Mouse (Mus musculus) lung, embryonic 15.5 days (tissue): ENCODE measurements at regions not wholly inside any gene's neighbourhood (a gene's known extent, or its start where the extent isn't known, plus 50 kb on each side); places are given as distances from the start of the nearest gene placed in this dataset.
A peak's percentile ranks its signal among the peaks of the same experiment; 100 is the strongest.

Experiments used
- ATAC-seq: fragments of 200-750 bp; cut with Nextera tagmentation; 2 replicates; pipeline ENCODE4 v1.8.0; 2017; ENCODE audit warnings: moderate number of reproducible peaks, borderline replicate concordance; ENCODE audit not compliant: low FRiP score, low TSS enrichment; ENCODE audit errors: extremely low read depth
- H3K27ac ChIP-seq: fragments of 300-500 bp; sonication (generic); 2 replicates; pipeline ENCODE4 v1.5.1; 2015; ENCODE audit warnings: moderate library complexity, mild to moderate bottlenecking, inconsistent platforms
- H3K27me3 ChIP-seq: fragments of 300-500 bp; sonication (generic); 2 replicates; pipeline ENCODE4 v1.6.1; 2015; ENCODE audit warnings: inconsistent platforms
- H3K36me3 ChIP-seq: fragments of 300-500 bp; sonication (generic); 2 replicates; pipeline ENCODE4 v1.6.1; 2015; ENCODE audit warnings: inconsistent platforms
- H3K4me1 ChIP-seq: fragments of 300-500 bp; sonication (generic); 2 replicates; pipeline ENCODE4 v1.6.1; 2015; ENCODE audit warnings: inconsistent platforms
- H3K4me2 ChIP-seq: fragments of 300-500 bp; sonication (generic); 2 replicates; pipeline ENCODE4 v1.6.1; 2015; ENCODE audit warnings: inconsistent platforms, mild to moderate bottlenecking, moderate library complexity
- H3K4me3 ChIP-seq: fragments of 300-500 bp; sonication (generic); 2 replicates; pipeline ENCODE4 v1.5.1; 2015; ENCODE audit warnings: mild to moderate bottlenecking, inconsistent platforms
- H3K9ac ChIP-seq: fragments of 300-500 bp; sonication (generic); 2 replicates; pipeline ENCODE4 v1.6.1; 2015; ENCODE audit warnings: inconsistent platforms
- H3K9me3 ChIP-seq: fragments of 300-500 bp; sonication (generic); 2 replicates; pipeline ENCODE4 v1.6.1; 2016; ENCODE audit warnings: inconsistent platforms
- whole genome bisulfite sequencing: fragments of 180-500 bp; shearing (Covaris S2); methylation state at CpG from one replicate; pipeline ENCODE4 v1.1.7; 2015; 5-methylcytosine and 5-hydroxymethylcytosine counted together

DNA sequence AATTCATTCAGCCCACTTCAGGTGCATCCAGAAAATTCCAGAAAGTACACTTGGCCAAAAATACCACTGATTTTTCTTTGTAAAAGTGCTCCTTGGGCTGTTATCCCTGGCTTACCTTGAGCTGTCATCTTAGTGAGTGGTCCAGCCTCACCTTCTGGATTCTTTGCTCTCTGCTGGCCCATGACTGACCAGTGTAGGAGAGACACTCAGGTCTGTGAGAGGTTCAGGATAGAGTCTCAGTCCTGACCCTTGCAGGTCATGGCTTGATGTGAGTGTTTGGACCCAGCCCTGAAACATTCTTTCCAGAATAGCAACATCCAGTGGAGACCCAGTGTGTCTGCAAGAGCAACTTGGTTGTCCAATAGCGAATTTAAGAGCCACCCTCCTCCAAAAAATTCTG is 182.0 kb downstream of the Irx2 start:
- no peaks in the 10 kb centered on the region for H3K9me3 ChIP-seq

GRCm38 (mm10) chr13:72814616-72815015 is 186.0 kb downstream of the Irx2 start:
- no peak overlapping the region for H3K9ac ChIP-seq
- WGBS = 57% methylated on average over 7 of the region's 7 CpGs

More for the DNA sequence above, 182.0 kb downstream of the Irx2 start:
- Histone ChIP-seq H3K27ac (no peak overlapping the region), H3K9ac (no peak overlapping the region), H3K36me3 (no peaks in the 10 kb centered on the region), H3K4me2 (no peak overlapping the region), H3K4me3 (no peak overlapping the region), H3K4me1 (no peaks in the 10 kb centered on the region), H3K27me3 (peaks cover 5% of the 10 kb centered on the region; the same call in 1 of the 2 replicates)
- ATAC-seq = no peak
- 67% methylated on average over 1 of the region's 1 CpGs for WGBS

DNA sequence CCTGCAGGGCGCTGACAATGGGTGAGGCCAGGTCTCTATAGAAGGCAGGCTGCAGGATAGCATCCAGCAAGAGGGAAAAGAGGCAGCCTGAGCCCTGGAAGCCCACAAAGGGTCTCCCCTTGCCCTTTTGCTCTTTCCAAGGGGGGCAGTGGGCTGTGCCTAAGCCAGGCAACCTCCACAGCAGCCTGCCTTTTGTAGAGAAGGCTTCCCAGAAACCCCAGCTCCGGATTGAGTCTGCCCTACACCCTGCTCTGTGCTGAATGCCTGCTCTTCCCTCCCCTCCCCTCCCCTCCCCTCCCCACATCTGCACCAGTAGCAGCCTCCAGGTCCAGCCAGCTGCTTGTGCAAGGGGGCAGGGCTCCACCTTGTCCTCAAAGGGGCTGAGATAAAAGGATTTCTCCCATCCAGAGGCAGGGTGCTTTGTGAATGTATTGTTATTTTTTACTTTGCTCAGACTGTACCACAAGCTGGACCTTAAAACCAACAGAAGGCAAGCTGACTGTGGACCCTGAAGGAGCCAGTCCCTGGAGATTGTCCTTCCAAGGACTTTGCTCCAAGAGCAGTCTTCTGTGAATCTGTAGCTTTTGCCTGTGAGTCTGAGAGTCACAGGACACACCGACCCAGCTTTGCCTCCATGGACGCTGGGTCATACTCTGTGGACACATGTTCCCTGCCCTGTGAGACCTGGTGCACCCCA is 186.8 kb downstream of the Irx2 start:
- H3K27me3 ChIP-seq = peaks cover 28% of the 10 kb centered on the region
- WGBS = 8% methylated on average over 4 of the region's 4 CpGs
- no peak for ATAC-seq
- no peak overlapping the region for H3K4me3 ChIP-seq
- H3K27ac ChIP-seq = no peak overlapping the region
- no peak overlapping the region for H3K4me2 ChIP-seq
- H3K9ac ChIP-seq = no peak overlapping the region
- no peaks in the 10 kb centered on the region for H3K4me1 ChIP-seq
- H3K36me3 ChIP-seq = no peaks in the 10 kb centered on the region
- no peaks in the 10 kb centered on the region for H3K9me3 ChIP-seq

More at GRCm38 (mm10) chr13:72814616-72815015, 186.0 kb downstream of the Irx2 start:
- H3K4me2 ChIP-seq = no peak overlapping the region
- ATAC-seq = no peak
- H3K4me3 ChIP-seq = no peak overlapping the region
- H3K36me3 ChIP-seq = no peaks in the 10 kb centered on the region
- H3K27ac ChIP-seq = no peak overlapping the region
- peaks cover 28% of the 10 kb centered on the region for H3K27me3 ChIP-seq
- H3K9me3 ChIP-seq = no peaks in the 10 kb centered on the region
- H3K4me1 ChIP-seq = no peaks in the 10 kb centered on the region

GRCm38 (mm10) chr13:72815933-72816553 is 187.4 kb downstream of the Irx2 start:
- no peak for ATAC-seq
- H3K9me3 ChIP-seq = no peaks in the 10 kb centered on the region
- H3K27me3 ChIP-seq = peaks cover 28% of the 10 kb centered on the region
- H3K27ac ChIP-seq = no peak overlapping the region
- H3K9ac ChIP-seq = no peak overlapping the region
- no peaks in the 10 kb centered on the region for H3K4me1 ChIP-seq
- WGBS = 10% methylated on average over 18 of the region's 18 CpGs
- H3K4me2 ChIP-seq = no peak overlapping the region
- H3K4me3 ChIP-seq = no peak overlapping the region
- no peaks in the 10 kb centered on the region for H3K36me3 ChIP-seq

DNA sequence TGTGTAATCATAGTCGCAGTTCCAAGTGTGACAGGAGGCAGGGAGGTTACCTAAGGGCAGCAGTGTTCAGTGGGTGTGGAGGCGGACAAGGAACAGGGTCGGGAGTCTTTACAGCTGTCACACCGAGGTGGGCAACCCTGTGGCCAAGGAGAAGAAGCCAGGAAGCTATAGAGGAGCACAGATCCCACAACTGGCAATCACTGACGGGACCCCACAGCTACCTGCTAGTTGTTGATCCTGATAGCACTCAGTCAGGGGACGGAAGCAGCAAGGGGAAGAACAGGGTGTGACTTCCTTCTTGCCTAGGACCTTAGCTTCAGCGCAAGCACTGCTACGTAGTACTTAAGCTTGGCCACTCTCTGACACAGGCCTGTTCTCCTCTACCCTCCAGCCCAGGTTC is 188.2 kb downstream of the Irx2 start:
- no peak overlapping the region for H3K27ac ChIP-seq
- no peaks in the 10 kb centered on the region for H3K4me1 ChIP-seq
- no peak overlapping the region for H3K4me3 ChIP-seq
- H3K36me3 ChIP-seq = no peaks in the 10 kb centered on the region
- H3K27me3 ChIP-seq = peaks cover 28% of the 10 kb centered on the region
- H3K4me2 ChIP-seq = no peak overlapping the region
- no peaks in the 10 kb centered on the region for H3K9me3 ChIP-seq
- no peak for ATAC-seq
- H3K9ac ChIP-seq = no peak overlapping the region
- 7% methylated on average over 8 of the region's 8 CpGs for WGBS

GRCm38 (mm10) chr13:72817521-72817920 is 188.9 kb downstream of the Irx2 start:
- H3K36me3 ChIP-seq = no peaks in the 10 kb centered on the region
- H3K27me3 ChIP-seq = peaks cover 28% of the 10 kb centered on the region
- H3K4me1 ChIP-seq = no peaks in the 10 kb centered on the region
- no peaks in the 10 kb centered on the region for H3K9me3 ChIP-seq
- WGBS = 10% methylated on average over 2 of the region's 2 CpGs
- H3K9ac ChIP-seq = no peak overlapping the region
- no peak for ATAC-seq
- H3K27ac ChIP-seq = no peak overlapping the region
- no peak overlapping the region for H3K4me3 ChIP-seq
- H3K4me2 ChIP-seq = no peak overlapping the region

- no peak overlapping the region for H3K9ac ChIP-seq
- no peaks in the 10 kb centered on the region for H3K9me3 ChIP-seq
- H3K4me1 ChIP-seq = no peaks in the 10 kb centered on the region
- peaks cover 28% of the 10 kb centered on the region for H3K27me3 ChIP-seq
- H3K36me3 ChIP-seq = no peaks in the 10 kb centered on the region
- H3K4me3 ChIP-seq = no peak overlapping the region
- WGBS = 10% methylated on average over 6 of the region's 6 CpGs
- no peak overlapping the region for H3K27ac ChIP-seq
- no peak overlapping the region for H3K4me2 ChIP-seq
- ATAC-seq = no peak
Observed at GRCm38 (mm10) chr13:72817930-72818329, 189.3 kb downstream of the Irx2 start.

GRCm38 (mm10) chr13:72826613-72827012 is 198.0 kb downstream of the Irx2 start:
- H3K27me3 ChIP-seq = no peaks in the 10 kb centered on the region
- H3K4me2 ChIP-seq = no peak overlapping the region
- no peak overlapping the region for H3K27ac ChIP-seq
- no peaks in the 10 kb centered on the region for H3K9me3 ChIP-seq
- H3K36me3 ChIP-seq = no peaks in the 10 kb centered on the region
- H3K9ac ChIP-seq = no peak overlapping the region
- no peak for ATAC-seq
- 38% methylated on average over 3 of the region's 3 CpGs for WGBS
- H3K4me1 ChIP-seq = no peaks in the 10 kb centered on the region
- H3K4me3 ChIP-seq = no peak overlapping the region

GRCm38 (mm10) chr13:72829331-72829730 is 200.7 kb downstream of the Irx2 start:
- WGBS = 50% methylated on average over 3 of the region's 3 CpGs
- H3K27ac ChIP-seq = no peak overlapping the region

DNA sequence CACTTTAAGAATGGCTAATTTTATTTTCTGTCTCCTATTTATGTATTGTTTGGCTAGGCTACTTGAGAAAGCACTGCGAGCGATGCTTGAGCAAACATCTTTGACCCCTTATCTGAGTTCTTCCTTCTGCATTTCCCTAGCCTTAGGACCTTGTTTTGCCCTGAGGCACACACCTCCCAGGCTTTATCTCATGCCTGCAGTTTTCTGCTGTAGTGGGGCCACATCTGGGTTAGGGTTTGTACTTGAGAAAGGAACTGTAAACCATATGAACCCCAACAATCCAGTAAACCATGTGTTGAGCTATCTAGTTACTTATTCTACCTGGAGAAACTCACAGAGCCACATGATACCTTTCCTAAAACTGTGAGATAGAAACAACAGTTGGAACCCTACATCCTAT is 204.7 kb downstream of the Irx2 start:
- no peak overlapping the region for H3K27ac ChIP-seq
- WGBS = 63% methylated on average over 2 of the region's 2 CpGs
- H3K36me3 ChIP-seq = no peaks in the 10 kb centered on the region
- H3K4me3 ChIP-seq = no peak overlapping the region
- no peak overlapping the region for H3K4me2 ChIP-seq
- H3K9ac ChIP-seq = no peak overlapping the region
- H3K9me3 ChIP-seq = no peaks in the 10 kb centered on the region
- ATAC-seq = no peak
- H3K4me1 ChIP-seq = no peaks in the 10 kb centered on the region
- no peaks in the 10 kb centered on the region for H3K27me3 ChIP-seq

More at GRCm38 (mm10) chr13:72829331-72829730, 200.7 kb downstream of the Irx2 start:
- Histone ChIP-seq H3K4me1 (no peaks in the 10 kb centered on the region), H3K9me3 (no peaks in the 10 kb centered on the region), H3K27me3 (no peaks in the 10 kb centered on the region), H3K4me3 (no peak overlapping the region), H3K36me3 (no peaks in the 10 kb centered on the region), H3K4me2 (no peak overlapping the region), H3K9ac (no peak overlapping the region)
- peak; percentile 76 for ATAC-seq

DNA sequence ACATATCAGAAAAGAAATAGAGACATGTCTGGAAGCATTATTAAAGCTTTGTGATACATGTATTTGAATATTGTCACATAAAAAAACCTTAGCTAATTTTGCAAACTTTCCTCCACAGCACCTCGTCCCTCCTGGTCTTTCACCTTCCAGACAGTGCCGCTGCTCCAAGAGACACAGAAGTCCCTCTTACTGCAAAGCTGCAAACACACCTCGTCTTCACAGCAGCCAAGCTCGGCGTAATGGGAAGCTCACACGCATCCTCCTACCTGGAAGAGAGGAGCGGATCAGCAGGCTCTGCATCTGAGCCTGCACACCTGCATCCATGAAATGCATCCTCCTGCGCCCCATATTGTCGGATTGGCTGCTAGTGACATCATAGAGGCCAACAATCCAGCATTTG is 208.4 kb downstream of the Irx2 start:
- Histone ChIP-seq H3K4me3 (no peak overlapping the region), H3K9me3 (no peaks in the 10 kb centered on the region), H3K4me2 (no peak overlapping the region), H3K4me1 (no peaks in the 10 kb centered on the region), H3K36me3 (no peaks in the 10 kb centered on the region), H3K9ac (no peak overlapping the region), H3K27me3 (no peaks in the 10 kb centered on the region), H3K27ac (no peak overlapping the region)
- 76% methylated on average over 9 of the region's 9 CpGs for WGBS
- no peak for ATAC-seq

- WGBS = 48% methylated on average over 4 of the region's 4 CpGs
- Histone ChIP-seq H3K4me1 (no peaks in the 10 kb centered on the region), H3K9me3 (no peaks in the 10 kb centered on the region), H3K27me3 (no peaks in the 10 kb centered on the region), H3K4me3 (no peak overlapping the region), H3K9ac (no peak overlapping the region), H3K36me3 (no peaks in the 10 kb centered on the region), H3K4me2 (no peak overlapping the region), H3K27ac (no peak overlapping the region)
- no peak for ATAC-seq
Observed at GRCm38 (mm10) chr13:72848097-72848496, 219.5 kb downstream of the Irx2 start.
